Mouse (Mus musculus): ENCODE measurements around the gene Zc3h10.

GRCm38 (mm10) chr10:128543100-128543499 is 4.5 kb downstream of the Zc3h10 start:
- TF ChIP-seq GATA1 (IDR thresholded peaks at IDR 0.05; ENCODE audit: low read length) (no peak), TAL1 (IDR thresholded peaks at IDR 0.05; ENCODE audit: low read length) (no peak)

Measured in erythroblast, embryonic 14.5 days (primary cell).